8 mouse cellular contexts compared by ENCODE assay signal in the genomic region with DNA sequence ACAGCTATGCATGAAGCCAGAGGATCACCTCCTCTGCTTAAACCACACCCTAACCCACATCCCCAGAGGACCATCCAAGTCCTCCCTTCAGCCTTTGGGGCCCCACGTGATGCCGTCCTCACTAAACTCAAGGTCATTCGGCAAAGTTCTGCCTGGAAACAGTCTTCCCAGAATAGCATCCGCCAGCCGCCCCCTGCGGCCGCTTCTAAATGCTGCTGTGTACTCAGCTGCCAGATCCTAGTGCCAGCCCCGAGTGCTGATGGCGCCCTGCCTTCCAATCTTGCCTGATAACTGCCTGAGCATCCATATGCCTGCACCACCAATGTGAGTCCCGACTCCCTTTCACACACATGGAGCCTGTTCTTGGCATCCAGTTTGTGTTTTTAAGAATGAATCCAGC.
DNase-seq lines count a peak whose midpoint lies in the region; ATAC-seq and TF ChIP-seq lines count a peak whose summit lies in the region.

No protein-coding gene starts in this region.

- no peaks in the 10 kb centered on the region for H3K27me3 ChIP-seq in cerebellum, adult 2 months (ENCODE audit: control insufficient read depth, insufficient read depth, low read length)
- no peaks in the 10 kb centered on the region for H3K27me3 ChIP-seq in myocyte (ENCODE audit: control insufficient read depth, insufficient read depth, insufficient read length)
- H3K27me3 ChIP-seq in liver, postnatal 0 days (ENCODE audit: insufficient read depth, low read length), result no peaks in the 10 kb centered on the region

- H3K9ac ChIP-seq in liver, postnatal 0 days (replicated peaks), result no peak overlapping the region

- no peak overlapping the region for H3K27ac ChIP-seq in cerebellum, adult 2 months (ENCODE audit: insufficient read depth, low read length)
- no peak overlapping the region for H3K27ac ChIP-seq in liver, postnatal 0 days (ENCODE audit: low read depth)

- peaks cover 5% of the 10 kb centered on the region for H3K4me1 ChIP-seq in cerebellum, adult 2 months (ENCODE audit: control insufficient read depth, insufficient read depth, low read length)
- no peaks in the 10 kb centered on the region for H3K4me1 ChIP-seq in liver, postnatal 0 days (ENCODE audit: insufficient read depth)

- no peak overlapping the region for H3ac ChIP-seq in myocyte (ENCODE audit: control insufficient read depth, insufficient read length)

- TF ChIP-seq EP300 in liver, postnatal 0 days (IDR thresholded peaks at IDR 0.05; ENCODE audit: low read depth), result no peak

- no peak for TF ChIP-seq CTCF in cerebellum, adult 2 months (IDR thresholded peaks at IDR 0.05; ENCODE audit: borderline replicate concordance, insufficient read depth, low read depth, low read length)
- TF ChIP-seq CTCF in liver, postnatal 0 days (IDR thresholded peaks at IDR 0.05; ENCODE audit: low read depth), result no peak

- no peak overlapping the region for H3K4me3 ChIP-seq in cerebellum, adult 2 months (replicated peaks; ENCODE audit: insufficient read depth, low read depth, low read length)
- no peak overlapping the region for H3K4me3 ChIP-seq in myocyte
- H3K4me3 ChIP-seq in liver, postnatal 0 days (ENCODE audit: low read depth, low read length), result no peak overlapping the region

- H3K36me3 ChIP-seq in myocyte (ENCODE audit: control insufficient read depth, insufficient read depth), result no peaks in the 10 kb centered on the region
- no peaks in the 10 kb centered on the region for H3K36me3 ChIP-seq in liver, postnatal 0 days (replicated peaks; ENCODE audit: insufficient read depth, low read length)

- TF ChIP-seq POLR2A in cerebellum, adult 2 months (IDR thresholded peaks at IDR 0.05; ENCODE audit: borderline replicate concordance, insufficient read depth, low read length), result no peak
- no peak for TF ChIP-seq POLR2A in myocyte (IDR thresholded peaks at IDR 0.05; ENCODE audit: insufficient read length, low read depth)

- H3K79me2 ChIP-seq in myocyte (ENCODE audit: control insufficient read depth, insufficient read depth), result no peaks in the 10 kb centered on the region

- DNase-seq in cerebellum, adult 2 months, result peak; percentile 13 to 15
- DNase-seq in 416B (ENCODE audit: low read depth) (peak; percentile 25), adipocyte (ENCODE audit: low spot score) (no peak)
- DNase-seq in kidney, postnatal 10 days, result peak; percentile 48
- no peak for DNase-seq in liver, postnatal 0 days

- no peaks in the 10 kb centered on the region for H3K9me3 ChIP-seq in liver, postnatal 0 days (ENCODE audit: low read length)

- H3K4me2 ChIP-seq in myocyte (ENCODE audit: low read depth), result no peak overlapping the region
- no peak overlapping the region for H3K4me2 ChIP-seq in liver, postnatal 0 days (ENCODE audit: low read depth, low read length)

- WGBS in cerebellum, adult 2 months, result 7% methylated on average over 10 of the region's 10 CpGs
- WGBS in liver, postnatal 0 days (ENCODE audit: insufficient replicate concordance), result 59% methylated on average over 10 of the region's 10 CpGs

- ATAC-seq in cerebellum, adult (ENCODE audit: insufficient number of reproducible peaks, low FRiP score, low TSS enrichment), result no peak
- ATAC-seq in frontal cortex, adult (ENCODE audit: low TSS enrichment), result peak; percentile 87
- ATAC-seq in liver, postnatal 0 days, result no peak

TF ChIP-seq in myocyte, 11 proteins besides CTCF, POLR2A, EP300 and RAD21:
- TF ChIP-seq MYOD1 (IDR thresholded peaks at IDR 0.05; ENCODE audit: control insufficient read depth in 1 of 3, insufficient read length in 2 of 3, low read depth in 2 of 3) (peak in 1 of 3 experiments; percentile 31), POLR2AphosphoS2 (IDR thresholded peaks at IDR 0.05; ENCODE audit: insufficient read length, low read depth) (no peak), USF1 (IDR thresholded peaks at IDR 0.05; ENCODE audit: low read depth) (peak; percentile 36)

Comparison
In these comparisons a context has a peak if more than half of its experiments do, and no peak if none do; other contexts are left out.
1. DNase-seq: peak in cerebellum, adult 2 months (2 of 2), 416B (single experiment) and kidney, postnatal 10 days (single experiment); none in adipocyte (single experiment) and liver, postnatal 0 days (single experiment).